Mouse (Mus musculus) heart, embryonic 15.5 days (tissue): ENCODE data around the gene Olfr45. TPM values are rescaled to one million over a fixed set of nuclear protein-coding genes. Genes with fewer than 3 reads are reported as not detected.

ENCODE experiments used
- ATAC-seq: fragments of 200-750 bp; cut with Nextera tagmentation; replicated peaks from 2 replicates; pipeline ENCODE4 v1.8.0; 2017; ENCODE audit warnings: low read depth, moderate TSS enrichment; ENCODE audit not compliant: insufficient number of reproducible peaks, insufficient read depth, low FRiP score
- H3K27ac ChIP-seq: fragments of 300-500 bp; sonication (generic); 2 replicates; pipeline ENCODE4 v1.5.1; 2015; ENCODE audit warnings: mild to moderate bottlenecking, inconsistent platforms
- H3K27me3 ChIP-seq: fragments of 300-500 bp; sonication (generic); 2 replicates; pipeline ENCODE4 v1.6.1; 2015; ENCODE audit warnings: inconsistent platforms
- H3K36me3 ChIP-seq: fragments of 300-500 bp; sonication (generic); 2 replicates; pipeline ENCODE4 v1.6.1; 2015; ENCODE audit warnings: mild to moderate bottlenecking, inconsistent platforms
- H3K4me1 ChIP-seq: fragments of 300-500 bp; sonication (generic); replicated peaks from 2 replicates; pipeline ENCODE4 v1.6.1; 2015; ENCODE audit warnings: inconsistent platforms
- H3K4me2 ChIP-seq: fragments of 300-500 bp; sonication (generic); 2 replicates; pipeline ENCODE4 v1.6.1; 2015; ENCODE audit warnings: inconsistent platforms, mild to moderate bottlenecking, moderate library complexity
- H3K4me3 ChIP-seq: fragments of 300-500 bp; sonication (generic); 2 replicates; pipeline ENCODE4 v1.5.1; 2015; ENCODE audit warnings: mild to moderate bottlenecking, inconsistent platforms
- H3K9ac ChIP-seq: fragments of 300-500 bp; sonication (generic); 2 replicates; pipeline ENCODE4 v1.6.1; 2015; ENCODE audit warnings: mild to moderate bottlenecking, inconsistent platforms
- H3K9me3 ChIP-seq: fragments of 300-500 bp; sonication (generic); replicated peaks from 2 replicates; pipeline ENCODE4 v1.6.1; 2016; ENCODE audit warnings: inconsistent platforms
- WGBS: fragments of 180-500 bp; shearing (Covaris S2); methylation state at CpG from one replicate; pipeline ENCODE4 v1.1.7; 2015; ENCODE audit warnings: mixed read lengths; 5-methylcytosine and 5-hydroxymethylcytosine counted together
- polyA plus RNA-seq: library from polyadenylated mRNA; unstranded; fragments of >200 nt; fragmentation: Nextera tagmentation; extraction: Ambion mirVana; gene quantifications from 2 replicates; pipeline ENCODE4 v1.2.1, GENCODE M21; 2015

The Olfr45 gene
- polyA plus RNA-seq, 1 experiment from 2014 or later, result not detected

GRCm38 (mm10) chr7:140725558-140725957, 43.8 kb downstream of the Olfr45 start:
- Histone ChIP-seq H3K4me3 (no peak overlapping the region), H3K4me2 (no peak overlapping the region), H3K9ac (no peak overlapping the region), H3K27ac (no peak overlapping the region), H3K36me3 (no peaks in the 10 kb centered on the region), H3K9me3 (no peaks in the 10 kb centered on the region), H3K4me1 (no peaks in the 10 kb centered on the region), H3K27me3 (no peaks in the 10 kb centered on the region)
- no peak for ATAC-seq

GRCm38 (mm10) chr7:140733162-140733561, 51.4 kb downstream of the Olfr45 start:
- Histone ChIP-seq H3K4me3 (no peak overlapping the region), H3K4me1 (no peaks in the 10 kb centered on the region), H3K36me3 (no peaks in the 10 kb centered on the region), H3K27ac (no peak overlapping the region), H3K27me3 (no peaks in the 10 kb centered on the region), H3K9ac (no peak overlapping the region), H3K4me2 (no peak overlapping the region), H3K9me3 (no peaks in the 10 kb centered on the region)
- no peak for ATAC-seq
- 51% methylated on average over 2 of the region's 2 CpGs for WGBS

Other genes with a start within 250 kb of the Olfr45 start
- gene Olfr533, start 218.6 kb upstream of the Olfr45 start, polyA plus RNA-seq, result not detected in 2 replicates
- gene Olfr535, start 197.7 kb upstream of the Olfr45 start, polyA plus RNA-seq, result not detected in 2 replicates
- not detected in 2 replicates for gene Olfr536, start 174.6 kb upstream of the Olfr45 start, polyA plus RNA-seq
- not detected in 2 replicates for gene Olfr538, start 114.1 kb upstream of the Olfr45 start, polyA plus RNA-seq
- not detected in 2 replicates for gene Olfr46, start 80.7 kb upstream of the Olfr45 start, polyA plus RNA-seq
- not detected in 2 replicates for gene Olfr61, start 53.0 kb upstream of the Olfr45 start, polyA plus RNA-seq
- gene Olfr53, start 35.5 kb upstream of the Olfr45 start, polyA plus RNA-seq, result not detected in 2 replicates
- not detected in 2 replicates for gene Olfr539, start 22.0 kb upstream of the Olfr45 start, polyA plus RNA-seq
- gene Olfr541, start 15.3 kb downstream of the Olfr45 start, polyA plus RNA-seq, result not detected in 2 replicates
- gene Cyp2e1, start 81.8 kb downstream of the Olfr45 start, polyA plus RNA-seq, result not detected in 2 replicates
- 0.13 and 0.21 TPM in 2 replicates for gene Syce1, start 105.9 kb downstream of the Olfr45 start, polyA plus RNA-seq
- 0.78 and 0.95 TPM in 2 replicates for gene Zfp941, start 140.2 kb downstream of the Olfr45 start, polyA plus RNA-seq
- 0.68 and 1.4 TPM in 2 replicates for gene Urah, start 153.1 kb downstream of the Olfr45 start, polyA plus RNA-seq
- gene Scgb1c1, start 163.6 kb downstream of the Olfr45 start, polyA plus RNA-seq, result 0.36 TPM in 1 of 2 replicates, not detected in the other
- gene Odf3, start 165.9 kb downstream of the Olfr45 start, polyA plus RNA-seq, result not detected in 2 replicates
- not detected in 2 replicates for gene Gm45785, start 174.4 kb downstream of the Olfr45 start, polyA plus RNA-seq
- 36.0 and 47.3 TPM in 2 replicates for gene Ric8a, start 175.0 kb downstream of the Olfr45 start, polyA plus RNA-seq
- 30.2 and 31.9 TPM in 2 replicates for gene Bet1l, start 175.6 kb downstream of the Olfr45 start, polyA plus RNA-seq
- gene Psmd13, start 200.0 kb downstream of the Olfr45 start, polyA plus RNA-seq, result 154 and 179 TPM in 2 replicates
- 54.1 and 55.8 TPM in 2 replicates for gene Sirt3, start 200.4 kb downstream of the Olfr45 start, polyA plus RNA-seq
- gene Cox8b, start 218.5 kb downstream of the Olfr45 start, polyA plus RNA-seq, result 309 and 515 TPM in 2 replicates
- 0.24 and 2.8 TPM in 2 replicates for gene Nlrp6, start 239.0 kb downstream of the Olfr45 start, polyA plus RNA-seq